Mouse (Mus musculus) embryonic facial prominence, embryonic 14.5 days (tissue): ENCODE measurements around the gene Vmn1r231. TPM values are rescaled to one million over a fixed set of nuclear protein-coding genes. Genes with fewer than 3 reads are reported as not detected.
A peak's percentile ranks its signal among the peaks of the same experiment; 100 is the strongest.

Experiments
- ATAC-seq: fragments of 200-750 bp; cut with Nextera tagmentation; 2 replicates; pipeline ENCODE4 v1.8.0; 2017; ENCODE audit warnings: low read depth, moderate number of reproducible peaks, moderate TSS enrichment
- DNase-seq: peaks from one replicate; pipeline ENCODE4 v3.0.0-alpha.2; 2015; ENCODE audit warnings: low spot score
- H3K27ac ChIP-seq: fragments of 300-500 bp; sonication (generic); replicated peaks from 2 replicates; pipeline ENCODE4 v1.5.1; 2014; ENCODE audit warnings: low read depth, mild to moderate bottlenecking, low read length, moderate library complexity
- H3K27me3 ChIP-seq: fragments of 300-500 bp; sonication (generic); replicated peaks from 2 replicates; pipeline ENCODE4 v1.6.1; 2014; ENCODE audit warnings: low read length; ENCODE audit not compliant: control insufficient read depth, insufficient read depth
- H3K36me3 ChIP-seq: fragments of 300-500 bp; sonication (generic); 2 replicates; pipeline ENCODE4 v1.6.1; 2014; ENCODE audit warnings: low read length, mixed read lengths; ENCODE audit not compliant: control insufficient read depth, insufficient read depth
- H3K4me1 ChIP-seq: fragments of 300-500 bp; sonication (generic); 2 replicates; pipeline ENCODE4 v1.6.1; 2014; ENCODE audit warnings: antibody characterized with exemption, low read length; ENCODE audit not compliant: control insufficient read depth, insufficient read depth
- H3K4me2 ChIP-seq: fragments of 300-500 bp; sonication (generic); 2 replicates; pipeline ENCODE4 v1.6.1; 2014; ENCODE audit warnings: low read depth, mild to moderate bottlenecking, low read length, moderate library complexity, mixed read lengths
- H3K4me3 ChIP-seq: fragments of 300-500 bp; sonication (generic); 2 replicates; pipeline ENCODE4 v1.5.1; 2014; ENCODE audit warnings: low read depth, mild to moderate bottlenecking, low read length
- H3K9ac ChIP-seq: fragments of 300-500 bp; sonication (generic); 2 replicates; pipeline ENCODE4 v1.6.1; 2014; ENCODE audit warnings: low read depth, mild to moderate bottlenecking, low read length, moderate library complexity, mixed read lengths
- H3K9me3 ChIP-seq: fragments of 300-500 bp; sonication (generic); 2 replicates; pipeline ENCODE4 v1.6.1; 2016; ENCODE audit warnings: low read length; ENCODE audit not compliant: control insufficient read depth
- WGBS: fragments of 180-500 bp; shearing (Covaris S2); extraction: QIAGEN DNeasy Blood & Tissue Kit; methylation state at CpG from one replicate; pipeline ENCODE4 v1.1.7; 2014; 5-methylcytosine and 5-hydroxymethylcytosine counted together
- polyA plus RNA-seq: library from polyadenylated mRNA; unstranded; fragments of >200 nt; fragmentation: Nextera tagmentation; extraction: Ambion mirVana; gene quantifications from 2 replicates; pipeline ENCODE4 v1.2.1, GENCODE M21; 2014

The Vmn1r231 gene
- polyA plus RNA-seq = not detected in 2 replicates

DNA sequence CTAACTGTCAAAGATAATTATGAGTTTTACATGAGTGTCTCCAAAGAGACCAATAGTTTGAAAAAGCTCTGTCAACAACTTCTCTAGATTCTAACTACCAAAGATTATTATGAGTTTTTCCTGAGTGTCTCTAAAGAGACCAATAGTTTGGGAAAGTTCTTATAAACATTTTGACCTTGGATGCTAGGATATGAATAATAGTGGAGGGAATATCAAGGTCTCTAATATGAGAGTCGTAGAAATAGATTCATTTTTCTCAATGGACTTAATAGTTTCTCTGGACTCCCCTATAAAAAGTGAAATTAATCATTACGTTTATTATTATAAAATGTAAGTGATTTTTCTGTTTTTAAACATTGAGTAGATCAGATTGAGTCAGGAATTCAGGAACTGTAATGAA is at the start of gene Vmn1r231:
Gene Vmn1r231 (minus strand): TSS at position 101 of the 400 bp plus-strand sequence.
- ATAC-seq (no peak), DNase-seq (no peak)
- Histone ChIP-seq H3K9ac (no peak within 1 kb of the TSS), H3K27me3 (no peaks in the 10 kb centered on the region), H3K36me3 (no peaks in the 10 kb centered on the region), H3K9me3 (no peaks in the 10 kb centered on the region), H3K27ac (no peak within 1 kb of the TSS), H3K4me1 (no peaks in the 10 kb centered on the region), H3K4me2 (no peak within 1 kb of the TSS), H3K4me3 (no peak within 1 kb of the TSS)
- 58% methylated on average over 2 of the region's 2 CpGs for WGBS

DNA sequence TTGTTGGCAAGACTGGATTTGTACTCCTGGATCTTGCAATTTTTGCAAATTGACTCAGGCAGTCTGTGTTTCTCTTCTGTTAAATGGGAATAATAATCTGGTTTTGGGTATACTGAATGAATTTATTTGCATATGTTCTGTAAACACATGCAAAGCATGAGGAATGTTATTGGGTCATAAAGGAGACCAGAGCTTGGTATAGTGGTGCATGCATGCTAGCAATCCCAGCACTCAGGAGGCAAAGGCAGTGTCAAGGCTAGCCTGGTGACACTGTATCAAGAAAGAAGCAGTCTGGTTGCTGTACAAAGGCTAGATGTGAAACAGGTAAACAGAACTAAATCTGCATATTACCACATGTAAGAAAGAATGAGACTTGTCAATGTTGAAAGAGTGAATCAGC is 41.7 kb upstream of the Vmn1r231 start:
- Histone ChIP-seq H3K4me2 (peak overlapping the region; percentile 87), H3K4me3 (peak overlapping the region; percentile 58), H3K36me3 (peaks cover 5% of the 10 kb centered on the region; the same call in 1 of the 2 replicates), H3K27ac (no peak overlapping the region), H3K9me3 (no peaks in the 10 kb centered on the region), H3K9ac (peak overlapping the region; percentile 81), H3K27me3 (no peaks in the 10 kb centered on the region), H3K4me1 (peaks cover 15% of the 10 kb centered on the region)
- ATAC-seq (no peak), DNase-seq (no peak)

DNA sequence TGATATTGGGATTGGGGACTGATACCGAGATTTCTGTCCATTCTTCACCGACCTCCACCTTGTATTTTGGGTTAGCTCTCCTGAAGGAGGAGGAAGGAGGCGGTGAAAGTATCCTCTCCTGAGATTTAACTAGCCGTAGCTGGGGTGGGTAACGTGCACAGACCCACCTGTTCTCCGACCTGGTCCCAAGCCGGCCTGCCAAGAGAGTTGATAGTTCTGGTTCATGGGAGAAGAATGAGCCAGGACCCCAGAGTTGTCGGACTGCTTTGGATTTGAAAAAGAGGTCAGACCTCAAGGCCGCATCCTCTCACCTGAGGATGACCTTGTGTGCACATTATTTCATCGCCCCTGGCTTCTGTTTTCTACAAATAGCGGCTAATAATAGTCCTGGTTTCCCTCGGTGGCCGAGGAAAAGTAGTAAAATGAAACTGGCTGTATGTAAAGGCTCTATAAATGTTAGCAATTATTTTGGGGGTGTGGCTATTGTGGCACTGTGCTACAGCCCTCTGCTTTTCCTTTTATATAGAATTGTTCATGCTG is 41.2 kb upstream of the Vmn1r231 start:
- H3K27me3 ChIP-seq = no peaks in the 10 kb centered on the region
- peak; percentile 3 for DNase-seq
- peak overlapping the region; percentile 81 for H3K9ac ChIP-seq
- H3K4me1 ChIP-seq = peaks cover 15% of the 10 kb centered on the region
- H3K4me3 ChIP-seq = peak overlapping the region; percentile 58
- H3K36me3 ChIP-seq = 0 out of 2 replicates have a peak, but pooled peaks cover 1% of the 10 kb centered on the region
- no peaks in the 10 kb centered on the region for H3K9me3 ChIP-seq
- 0% methylated on average over 13 of the region's 13 CpGs for WGBS
- peak overlapping the region; percentile 87 for H3K4me2 ChIP-seq
- ATAC-seq = no peak
- peak overlapping the region; percentile 99 for H3K27ac ChIP-seq

DNA sequence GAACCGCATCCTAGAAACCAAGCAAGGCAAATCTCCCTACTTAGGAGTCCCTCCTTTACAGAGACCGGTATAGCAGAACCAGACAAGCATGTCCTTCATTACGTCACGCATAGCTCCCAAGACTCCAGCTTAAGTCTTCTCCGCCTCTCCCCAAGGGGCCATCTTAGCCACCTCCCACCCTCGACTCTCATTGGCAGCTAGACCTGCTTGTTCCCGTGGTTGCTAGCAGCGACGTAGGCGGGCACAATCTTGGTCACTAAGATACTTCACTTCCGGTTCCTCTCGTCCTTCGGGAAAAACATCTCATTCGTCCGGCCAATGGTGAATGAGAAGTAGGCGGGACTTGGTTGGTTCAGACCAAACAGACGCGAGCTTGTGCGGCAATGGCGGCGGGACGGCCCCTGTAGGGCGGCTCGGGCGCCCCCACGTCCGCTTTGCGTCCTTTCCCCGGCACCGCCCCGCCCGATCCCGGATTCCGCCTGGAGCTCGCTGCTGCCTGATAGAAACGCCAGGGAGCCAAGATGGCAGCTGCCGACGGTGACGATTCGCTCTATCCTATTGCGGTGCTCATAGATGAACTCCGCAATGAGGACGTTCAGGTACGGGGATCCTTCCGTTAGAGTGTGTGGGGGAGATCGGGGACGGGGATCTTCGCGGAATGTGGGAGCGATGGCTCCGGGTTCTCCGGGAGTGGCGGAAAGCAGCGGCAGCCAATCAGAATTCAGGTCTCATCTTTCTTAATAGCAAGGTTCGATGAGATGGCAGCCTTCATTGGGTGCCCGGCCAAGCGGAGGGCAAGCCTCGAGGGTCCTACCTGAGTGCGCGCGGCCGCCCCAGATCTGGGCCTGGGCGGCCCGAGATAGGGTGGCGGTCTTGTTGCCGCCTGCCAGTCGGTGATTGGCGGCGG is 40.3 kb upstream of the Vmn1r231 start, which contains the start of gene Ppp2r1a:
Gene Ppp2r1a (plus strand): TSS at position 327 of the 907 bp plus-strand sequence.
- H3K27ac ChIP-seq = peak within 1 kb of the TSS; percentile 99
- WGBS = under 1% methylated on average over 60 of the region's 69 CpGs
- H3K9ac ChIP-seq = peak within 1 kb of the TSS; percentile 81
- no peaks in the 10 kb centered on the region for H3K9me3 ChIP-seq
- H3K4me3 ChIP-seq = peak within 1 kb of the TSS; percentile 58
- H3K4me1 ChIP-seq = peaks cover 15% of the 10 kb centered on the region
- peak within 1 kb of the TSS; percentile 87 for H3K4me2 ChIP-seq
- ATAC-seq (peak; percentile 98), DNase-seq (peak; percentile 100)
- no peaks in the 10 kb centered on the region for H3K27me3 ChIP-seq
- H3K36me3 ChIP-seq = no peaks in the 10 kb centered on the region

DNA sequence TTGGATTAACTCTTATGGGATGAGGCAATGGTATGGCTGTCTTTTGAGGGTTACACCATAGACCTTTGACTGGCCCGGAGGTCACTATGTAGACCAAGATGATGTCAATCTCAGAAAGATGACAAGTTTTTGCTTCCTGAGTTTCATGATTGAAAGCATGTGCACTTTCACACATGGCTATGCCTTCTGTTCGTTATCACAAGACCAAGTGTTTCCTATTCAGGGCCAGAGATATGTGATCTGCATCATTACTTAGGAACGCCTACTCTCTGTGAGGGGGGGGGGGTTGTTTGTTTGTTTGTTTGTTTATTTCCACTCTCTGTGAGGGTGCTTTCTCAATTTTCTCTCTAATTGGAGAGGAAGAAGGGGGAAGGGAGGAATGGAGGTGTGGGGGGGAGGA is 39.3 kb upstream of the Vmn1r231 start:
- 37% methylated on average over 3 of the region's 3 CpGs for WGBS
- Histone ChIP-seq H3K27ac (peak overlapping the region; percentile 97), H3K9ac (peak overlapping the region; percentile 76), H3K27me3 (no peaks in the 10 kb centered on the region), H3K4me3 (peak overlapping the region; percentile 58), H3K36me3 (no peaks in the 10 kb centered on the region), H3K4me1 (peaks cover 15% of the 10 kb centered on the region), H3K9me3 (no peaks in the 10 kb centered on the region), H3K4me2 (peak overlapping the region; percentile 67)
- peak; percentile 2 for DNase-seq
- ATAC-seq = no peak

DNA sequence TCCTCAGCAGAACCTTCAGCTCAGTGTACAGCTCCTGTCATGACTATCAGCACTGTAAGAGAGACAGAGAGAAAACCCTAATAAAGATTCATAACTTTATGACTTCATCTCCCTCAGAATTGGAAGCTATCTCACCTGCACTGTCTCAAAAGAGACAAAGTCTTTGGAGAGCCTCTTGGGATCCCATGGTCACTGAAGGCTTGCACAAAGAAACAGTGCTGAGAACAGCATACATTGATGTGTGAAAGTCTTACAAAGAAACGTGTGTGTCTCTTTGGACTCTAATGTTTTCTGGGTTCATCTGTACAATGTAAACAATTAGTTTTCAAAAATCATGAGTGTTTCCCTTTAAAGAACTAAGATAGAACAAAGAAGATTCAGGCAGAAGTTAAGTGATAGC is 14.7 kb upstream of the Vmn1r231 start, which contains the start of gene Vmn1r232:
Gene Vmn1r232 (minus strand): TSS at position 101 of the 400 bp plus-strand sequence.
- 43% methylated on average over 1 of the region's 1 CpGs for WGBS
- no peak for DNase-seq
- no peaks in the 10 kb centered on the region for H3K4me1 ChIP-seq
- no peaks in the 10 kb centered on the region for H3K9me3 ChIP-seq
- no peak within 1 kb of the TSS for H3K4me2 ChIP-seq
- no peak within 1 kb of the TSS for H3K27ac ChIP-seq
- no peak within 1 kb of the TSS for H3K9ac ChIP-seq
- no peak within 1 kb of the TSS for H3K4me3 ChIP-seq
- no peaks in the 10 kb centered on the region for H3K36me3 ChIP-seq
- ATAC-seq = no peak
- H3K27me3 ChIP-seq = no peaks in the 10 kb centered on the region

DNA sequence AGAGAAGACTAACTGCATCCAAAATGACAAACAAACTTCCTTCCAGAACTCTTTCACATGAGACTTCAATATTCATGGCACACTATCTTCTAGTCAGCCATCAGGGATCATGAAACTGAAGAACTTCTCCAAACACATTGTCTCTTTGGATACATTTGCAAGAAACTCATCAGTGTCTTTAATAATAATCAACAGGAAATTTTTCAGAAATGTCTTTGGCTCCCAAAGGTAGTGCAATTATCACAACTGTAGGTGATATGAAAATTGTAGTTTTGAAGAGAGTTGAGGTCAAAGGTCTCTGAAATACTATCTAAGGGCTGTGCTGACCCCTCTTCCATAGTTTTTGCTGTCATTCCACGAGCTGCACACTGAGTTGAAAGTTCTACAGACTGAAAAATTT is 64.7 kb downstream of the Vmn1r231 start, which contains the start of gene Vmn1r230:
Gene Vmn1r230 (plus strand): TSS at position 301 of the 400 bp plus-strand sequence.
- Histone ChIP-seq H3K9me3 (0 out of 2 replicates have a peak, but pooled peaks cover 3% of the 10 kb centered on the region), H3K9ac (no peak within 1 kb of the TSS), H3K4me1 (no peaks in the 10 kb centered on the region), H3K4me3 (no peak within 1 kb of the TSS), H3K4me2 (no peak within 1 kb of the TSS), H3K36me3 (no peaks in the 10 kb centered on the region), H3K27ac (no peak within 1 kb of the TSS), H3K27me3 (no peaks in the 10 kb centered on the region)
- no peak for ATAC-seq
- 6% methylated on average over 1 of the region's 1 CpGs for WGBS
- no peak for DNase-seq
